Mouse (Mus musculus) embryonic facial prominence, embryonic 15.5 days (tissue): ENCODE measurements around the gene Col24a1. TPM values are rescaled to one million over a fixed set of nuclear protein-coding genes. Genes with fewer than 3 reads are reported as not detected.
A peak's percentile ranks its signal among the peaks of the same experiment; 100 is the strongest.

ENCODE experiments used
- ATAC-seq: fragments of 200-750 bp; cut with Nextera tagmentation; 2 replicates; pipeline ENCODE4 v1.8.0; 2017; ENCODE audit warnings: low read depth, moderate TSS enrichment; ENCODE audit not compliant: insufficient number of reproducible peaks, low FRiP score, low TSS enrichment
- H3K27ac ChIP-seq: fragments of 300-500 bp; sonication (generic); replicated peaks from 2 replicates; pipeline ENCODE4 v1.5.1; 2015; ENCODE audit warnings: mild to moderate bottlenecking, inconsistent platforms
- H3K27me3 ChIP-seq: fragments of 300-500 bp; sonication (generic); 2 replicates; pipeline ENCODE4 v1.6.1; 2015; ENCODE audit warnings: inconsistent platforms
- H3K36me3 ChIP-seq: fragments of 300-500 bp; sonication (generic); 2 replicates; pipeline ENCODE4 v1.6.1; 2015; ENCODE audit warnings: mild to moderate bottlenecking, inconsistent platforms
- H3K4me1 ChIP-seq: fragments of 300-500 bp; sonication (generic); 2 replicates; pipeline ENCODE4 v1.6.1; 2015; ENCODE audit warnings: inconsistent platforms
- H3K4me2 ChIP-seq: fragments of 300-500 bp; sonication (generic); replicated peaks from 2 replicates; pipeline ENCODE4 v1.6.1; 2015; ENCODE audit warnings: mild to moderate bottlenecking, inconsistent platforms
- H3K4me3 ChIP-seq: fragments of 300-500 bp; sonication (generic); replicated peaks from 2 replicates; pipeline ENCODE4 v1.5.1; 2015; ENCODE audit warnings: mild to moderate bottlenecking, inconsistent platforms
- H3K9ac ChIP-seq: fragments of 300-500 bp; sonication (generic); 2 replicates; pipeline ENCODE4 v1.6.1; 2015; ENCODE audit warnings: inconsistent platforms
- H3K9me3 ChIP-seq: fragments of 300-500 bp; sonication (generic); replicated peaks from 2 replicates; pipeline ENCODE4 v1.6.1; 2016; ENCODE audit warnings: inconsistent platforms
- WGBS: fragments of 180-500 bp; shearing (Covaris S2); methylation state at CpG from one replicate; pipeline ENCODE4 v1.1.7; 2015; 5-methylcytosine and 5-hydroxymethylcytosine counted together
- polyA plus RNA-seq: library from polyadenylated mRNA; unstranded; fragments of >200 nt; fragmentation: Nextera tagmentation; extraction: Ambion mirVana; gene quantifications from 2 replicates; pipeline ENCODE4 v1.2.1, GENCODE M21; 2015

The Col24a1 gene
- polyA plus RNA-seq, 1 experiment from 2014 or later = 10.0 TPM

- no peak overlapping the region for H3K27ac ChIP-seq
- H3K9ac ChIP-seq = no peak overlapping the region
- no peak for ATAC-seq
- no peak overlapping the region for H3K4me2 ChIP-seq
- H3K27me3 ChIP-seq = no peaks in the 10 kb centered on the region
- H3K36me3 ChIP-seq = no peaks in the 10 kb centered on the region
- H3K4me1 ChIP-seq = no peaks in the 10 kb centered on the region
- no peak overlapping the region for H3K4me3 ChIP-seq
- H3K9me3 ChIP-seq = no peaks in the 10 kb centered on the region
- WGBS = 70% methylated on average over 4 of the region's 4 CpGs
These were observed 267.8 kb downstream of the Col24a1 start for GRCm38 (mm10) chr3:145560117-145560516.

GRCm38 (mm10) chr3:145574468-145574867 lies 282.2 kb downstream of the Col24a1 start:
- ATAC-seq = no peak
- Histone ChIP-seq H3K27me3 (no peaks in the 10 kb centered on the region), H3K9ac (no peak overlapping the region), H3K36me3 (peaks cover 16% of the 10 kb centered on the region), H3K4me3 (no peak overlapping the region), H3K27ac (no peak overlapping the region), H3K9me3 (no peaks in the 10 kb centered on the region), H3K4me1 (peaks cover 10% of the 10 kb centered on the region), H3K4me2 (no peak overlapping the region)
- whole genome bisulfite sequencing = 80% methylated on average over 3 of the region's 3 CpGs

- Histone ChIP-seq H3K36me3 (peaks cover 16% of the 10 kb centered on the region), H3K4me1 (peaks cover 10% of the 10 kb centered on the region), H3K27me3 (no peaks in the 10 kb centered on the region), H3K9me3 (no peaks in the 10 kb centered on the region), H3K9ac (no peak overlapping the region), H3K4me2 (no peak overlapping the region), H3K4me3 (no peak overlapping the region; the same call in 1 of the 2 replicates), H3K27ac (no peak overlapping the region)
- 83% methylated on average over 7 of the region's 7 CpGs for WGBS
- ATAC-seq = no peak
These were observed 283.1 kb downstream of the Col24a1 start for GRCm38 (mm10) chr3:145575340-145575739.

GRCm38 (mm10) chr3:145575743-145576481 lies 283.6 kb downstream of the Col24a1 start, which contains the start of gene Znhit6:
Gene Znhit6 (plus strand): TSS chr3:145576205.
- H3K36me3 ChIP-seq = peaks cover 20% of the 10 kb centered on the region
- peak within 1 kb of the TSS; percentile 79 for H3K4me3 ChIP-seq
- H3K9ac ChIP-seq = peak within 1 kb of the TSS; percentile 58
- no peaks in the 10 kb centered on the region for H3K9me3 ChIP-seq
- H3K27me3 ChIP-seq = no peaks in the 10 kb centered on the region
- H3K4me2 ChIP-seq = peak within 1 kb of the TSS; percentile 70
- H3K4me1 ChIP-seq = peaks cover 10% of the 10 kb centered on the region
- ATAC-seq = peak; percentile 87
- H3K27ac ChIP-seq = peak within 1 kb of the TSS; percentile 67
- WGBS = 5% methylated on average over 37 of the region's 37 CpGs

- WGBS = 0% methylated on average over 11 of the region's 11 CpGs
- Histone ChIP-seq H3K9ac (peak overlapping the region; percentile 58), H3K27ac (peak overlapping the region; percentile 67)
These were observed 284.2 kb downstream of the Col24a1 start for GRCm38 (mm10) chr3:145576482-145576822.

DNA sequence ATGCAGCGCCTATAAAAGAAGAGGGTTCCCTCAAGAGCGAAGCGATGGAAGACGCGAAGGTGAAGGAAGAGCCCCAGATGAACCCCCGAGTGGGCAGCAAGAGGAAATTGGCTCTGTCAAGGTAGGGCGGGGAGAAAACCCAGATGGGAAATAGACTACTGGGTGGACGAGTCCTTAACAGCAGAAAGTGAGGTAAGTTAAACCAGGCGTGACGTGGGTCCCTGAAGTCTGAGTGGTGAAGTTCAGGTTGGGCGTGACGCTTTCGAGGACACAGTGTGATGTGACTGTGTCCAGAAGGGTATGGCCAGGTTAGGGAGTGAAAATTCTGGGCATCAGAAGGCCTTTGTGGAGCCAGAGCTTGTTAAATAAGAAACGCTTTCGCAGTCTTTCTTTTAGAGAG lies 284.6 kb downstream of the Col24a1 start:
- no peaks in the 10 kb centered on the region for H3K9me3 ChIP-seq
- peaks cover 10% of the 10 kb centered on the region for H3K4me1 ChIP-seq
- H3K9ac ChIP-seq = peak overlapping the region; percentile 58
- no peak for ATAC-seq
- 26% methylated on average over 15 of the region's 15 CpGs for WGBS
- H3K4me2 ChIP-seq = peak overlapping the region; percentile 70
- H3K36me3 ChIP-seq = peaks cover 20% of the 10 kb centered on the region
- no peaks in the 10 kb centered on the region for H3K27me3 ChIP-seq
- no peak overlapping the region for H3K27ac ChIP-seq
- H3K4me3 ChIP-seq = peak overlapping the region; percentile 79

More at GRCm38 (mm10) chr3:145576482-145576822, 284.2 kb downstream of the Col24a1 start:
- H3K9me3 ChIP-seq = no peaks in the 10 kb centered on the region
- H3K4me2 ChIP-seq = peak overlapping the region; percentile 70
- H3K4me3 ChIP-seq = peak overlapping the region; percentile 79
- peaks cover 10% of the 10 kb centered on the region for H3K4me1 ChIP-seq
- ATAC-seq = peak; percentile 51; the same call in 1 of the 2 replicates
- H3K36me3 ChIP-seq = peaks cover 20% of the 10 kb centered on the region
- H3K27me3 ChIP-seq = no peaks in the 10 kb centered on the region

- no peaks in the 10 kb centered on the region; the same call in 1 of the 2 replicates for H3K4me1 ChIP-seq
- no peak overlapping the region for H3K9ac ChIP-seq
- 84% methylated on average over 4 of the region's 4 CpGs for WGBS
- H3K9me3 ChIP-seq = no peaks in the 10 kb centered on the region
- no peak overlapping the region for H3K4me3 ChIP-seq
- no peaks in the 10 kb centered on the region for H3K27me3 ChIP-seq
- no peak for ATAC-seq
- no peak overlapping the region for H3K4me2 ChIP-seq
- no peak overlapping the region for H3K27ac ChIP-seq
- peaks cover 45% of the 10 kb centered on the region for H3K36me3 ChIP-seq
These were observed 290.8 kb downstream of the Col24a1 start for GRCm38 (mm10) chr3:145583043-145583442.

DNA sequence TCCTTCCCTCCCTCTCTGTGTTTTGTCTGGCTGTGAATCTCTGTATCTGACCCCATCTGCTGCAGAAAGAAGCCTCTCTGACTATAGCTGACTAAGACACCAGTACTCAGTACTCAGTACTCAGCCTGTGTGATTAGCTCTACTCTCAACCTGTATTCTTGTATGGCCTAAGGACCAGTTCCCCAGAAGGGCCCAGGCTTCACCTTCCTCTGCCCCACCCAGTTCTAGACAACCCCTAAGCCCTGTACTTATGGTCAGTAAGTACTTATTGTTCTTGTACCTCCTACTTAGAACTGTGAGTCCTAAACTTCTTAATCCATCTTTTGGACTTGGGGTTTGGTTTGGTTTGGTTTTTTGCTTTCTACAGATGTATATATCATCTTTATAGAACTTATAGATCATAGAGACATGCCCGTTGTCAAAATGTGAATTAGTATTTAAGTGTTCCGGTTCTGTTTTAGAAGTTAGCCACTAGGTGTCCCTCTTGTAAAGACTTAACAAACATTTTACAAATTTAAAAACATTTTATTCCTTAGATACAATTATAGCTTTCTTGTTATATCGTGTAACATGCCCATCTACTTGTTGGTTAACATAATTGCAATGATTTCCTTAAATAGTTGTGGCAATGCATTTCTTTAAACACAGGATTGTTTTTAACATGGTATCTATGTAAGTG lies 291.4 kb downstream of the Col24a1 start:
- Histone ChIP-seq H3K9me3 (no peaks in the 10 kb centered on the region), H3K27ac (no peak overlapping the region), H3K4me3 (no peak overlapping the region), H3K9ac (no peak overlapping the region), H3K36me3 (peaks cover 39% of the 10 kb centered on the region), H3K4me2 (no peak overlapping the region), H3K4me1 (no peaks in the 10 kb centered on the region), H3K27me3 (no peaks in the 10 kb centered on the region)
- ATAC-seq = no peak
- WGBS = 36% methylated on average over 3 of the region's 3 CpGs

DNA sequence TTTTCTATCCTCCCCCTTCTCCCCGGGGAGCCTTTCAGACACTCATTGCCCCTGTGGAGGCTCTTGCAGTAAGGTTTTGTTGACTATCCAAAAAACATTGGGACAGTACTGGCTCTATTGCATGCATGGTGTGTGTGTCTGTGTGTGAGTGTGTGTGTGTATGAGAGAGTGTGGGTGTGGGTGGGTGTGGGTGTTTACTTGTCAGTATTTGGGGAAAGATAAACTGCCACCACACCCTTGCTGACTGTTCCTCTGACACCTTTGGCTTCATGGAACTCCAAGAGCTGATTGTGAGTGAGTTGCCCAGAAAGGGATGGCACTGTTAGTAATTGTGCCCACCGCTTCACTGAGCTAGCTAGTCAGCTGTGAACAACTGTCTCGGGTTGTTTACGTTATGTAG lies 298.3 kb downstream of the Col24a1 start:
- Histone ChIP-seq H3K36me3 (peaks cover 53% of the 10 kb centered on the region), H3K4me1 (no peaks in the 10 kb centered on the region), H3K9ac (no peak overlapping the region), H3K4me3 (no peak overlapping the region), H3K27me3 (no peaks in the 10 kb centered on the region), H3K4me2 (no peak overlapping the region), H3K27ac (no peak overlapping the region), H3K9me3 (no peaks in the 10 kb centered on the region)
- no peak for ATAC-seq
- 89% methylated on average over 4 of the region's 4 CpGs for WGBS

DNA sequence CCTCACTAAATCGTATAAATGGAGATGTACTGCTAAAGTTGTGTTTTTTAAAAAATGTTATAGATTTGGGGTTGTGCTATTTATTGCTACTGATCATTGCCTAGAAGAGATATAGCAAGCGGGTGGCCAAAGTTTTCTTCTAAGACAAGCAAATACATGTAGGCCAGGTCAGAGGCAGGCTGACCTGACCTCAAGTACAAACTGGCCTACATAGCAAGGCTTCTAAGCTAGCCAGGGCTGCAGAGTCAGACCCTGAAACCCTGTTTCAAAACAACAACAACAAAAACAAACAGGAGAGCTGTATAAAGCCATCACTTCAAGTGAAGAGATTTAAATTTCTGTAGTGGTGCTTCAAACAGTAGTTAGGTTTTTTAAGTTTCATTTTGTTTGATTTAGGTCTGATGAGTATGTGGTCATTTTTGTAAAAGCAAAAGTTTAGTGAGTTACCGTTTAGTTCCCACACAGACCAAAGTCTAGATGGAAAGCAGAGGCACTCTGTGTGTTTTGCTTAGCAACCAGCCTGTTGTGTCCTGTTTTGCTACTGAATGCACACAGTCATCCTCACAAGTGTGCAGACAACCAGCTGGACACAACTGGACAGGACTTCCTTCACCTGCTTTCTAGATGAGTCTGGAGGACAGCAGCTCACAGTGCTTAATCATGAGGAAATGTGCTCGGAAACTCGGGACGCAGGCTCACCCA lies 299.7 kb downstream of the Col24a1 start:
- Histone ChIP-seq H3K4me3 (no peak overlapping the region), H3K27ac (no peak overlapping the region), H3K36me3 (peaks cover 46% of the 10 kb centered on the region), H3K4me1 (no peaks in the 10 kb centered on the region), H3K9me3 (no peaks in the 10 kb centered on the region), H3K27me3 (no peaks in the 10 kb centered on the region), H3K4me2 (no peak overlapping the region), H3K9ac (no peak overlapping the region)
- WGBS = 92% methylated on average over 6 of the region's 6 CpGs
- no peak for ATAC-seq

DNA sequence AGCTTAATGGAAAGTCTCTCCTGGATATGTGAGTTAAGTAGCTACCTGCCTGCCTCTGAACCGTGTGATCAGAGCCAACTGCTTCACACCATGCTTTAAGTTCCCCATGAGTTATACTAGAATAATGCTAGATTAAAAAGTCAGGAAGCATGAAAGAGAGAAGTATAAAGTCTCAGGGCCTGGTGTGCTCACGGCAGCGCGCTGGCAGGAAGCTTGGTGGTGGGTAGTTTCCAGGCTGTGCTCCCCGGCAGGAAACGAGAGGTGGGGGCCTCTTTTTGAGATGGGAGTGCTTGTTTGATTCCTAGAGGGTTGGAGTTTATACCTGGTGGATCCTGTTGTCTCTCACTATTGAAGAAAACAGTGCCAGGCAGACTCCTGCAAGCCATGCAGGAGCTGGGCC lies 303.1 kb downstream of the Col24a1 start:
- no peak overlapping the region for H3K4me2 ChIP-seq
- no peak overlapping the region for H3K27ac ChIP-seq
- no peaks in the 10 kb centered on the region for H3K27me3 ChIP-seq
- WGBS = 82% methylated on average over 6 of the region's 6 CpGs
- H3K9ac ChIP-seq = no peak overlapping the region
- no peak for ATAC-seq
- H3K4me3 ChIP-seq = no peak overlapping the region
- no peaks in the 10 kb centered on the region for H3K9me3 ChIP-seq
- peaks cover 64% of the 10 kb centered on the region for H3K36me3 ChIP-seq
- no peaks in the 10 kb centered on the region for H3K4me1 ChIP-seq
